Mouse (Mus musculus) lung, postnatal 0 days (tissue): Measurements from ENCODE around the gene Abcg8.

Source experiments
- CTCF ChIP-seq: IDR thresholded peaks from 2 replicates; pipeline ENCODE4 v1.5.1; 2016; ENCODE audit warnings: antibody characterized with exemption, mild to moderate bottlenecking
- EP300 ChIP-seq: IDR thresholded peaks from 2 replicates; pipeline ENCODE4 v1.6.1; 2016; ENCODE audit warnings: antibody characterized with exemption, mild to moderate bottlenecking, control low read depth

DNA sequence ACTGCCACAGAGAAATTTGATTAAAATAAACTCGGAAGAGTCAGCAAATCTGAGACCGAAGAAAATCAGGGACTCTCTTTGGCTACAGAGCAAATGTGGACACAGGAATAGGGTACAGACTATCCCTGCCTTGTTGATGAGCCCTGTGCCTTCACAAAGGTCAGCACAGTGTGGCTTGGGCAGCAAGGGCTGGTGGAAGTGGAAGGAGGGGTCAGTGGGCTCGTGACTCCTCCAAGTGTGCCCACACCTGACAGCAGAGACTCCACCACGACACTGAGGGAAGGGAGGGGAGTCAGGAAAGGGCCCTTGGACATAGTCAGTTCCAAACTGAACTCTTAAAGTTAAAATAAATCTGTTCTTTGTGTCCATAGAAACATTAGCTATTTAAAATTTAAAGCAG, 38.8 kb downstream of the Abcg8 start:
- TF ChIP-seq CTCF (no peak), EP300 (no peak)
